Mouse (Mus musculus) heart, embryonic 14.5 days (tissue): ENCODE measurements around the gene Rin1. TPM values are rescaled to one million over a fixed set of nuclear protein-coding genes. Genes with fewer than 3 reads are reported as not detected.
"Not testable (repeated sequence)": the region's sequence is repeated elsewhere in the genome, so short reads cannot be mapped to it uniquely, and the experiment has no call there.

ENCODE experiments used
- ATAC-seq: fragments of 200-750 bp; cut with Nextera tagmentation; 2 replicates; pipeline ENCODE4 v1.8.0; 2017; ENCODE audit warnings: low read depth, moderate TSS enrichment; ENCODE audit not compliant: insufficient number of reproducible peaks, insufficient read depth, low FRiP score
- H3K27ac ChIP-seq, 2 experiments: fragments of 200-500 bp in 1 of 2; fragments of 300-500 bp in 1 of 2; sonication (generic) in 1 of 2; replicated peaks in 1 of 2; 2 replicates each; pipeline ENCODE4 v1.5.1; 2012 to 2014; ENCODE audit warnings: low read depth in 2 of 2, low read length in 2 of 2, control low read depth in 1 of 2, mild to moderate bottlenecking in 1 of 2, mixed read lengths in 1 of 2; ENCODE audit not compliant: control insufficient read depth in 1 of 2, insufficient read depth in 1 of 2
- H3K27me3 ChIP-seq: fragments of 300-500 bp; sonication (generic); 2 replicates; pipeline ENCODE4 v1.6.1; 2014; ENCODE audit warnings: mild to moderate bottlenecking, low read length, control low read depth; ENCODE audit not compliant: control insufficient read depth, insufficient read depth
- H3K36me3 ChIP-seq: fragments of 300-500 bp; sonication (generic); 2 replicates; pipeline ENCODE4 v1.6.1; 2014; ENCODE audit warnings: mild to moderate bottlenecking, control low read depth, low read length, mixed read lengths; ENCODE audit not compliant: control insufficient read depth, insufficient read depth
- H3K4me1 ChIP-seq, 2 experiments: fragments of 200-500 bp in 1 of 2; fragments of 300-500 bp in 1 of 2; sonication (generic) in 1 of 2; 2 replicates each; pipeline ENCODE4 v1.6.1; 2012 to 2014; ENCODE audit warnings: low read length in 2 of 2, control low read depth in 1 of 2, mixed read lengths in 1 of 2; ENCODE audit not compliant: control insufficient read depth in 2 of 2, insufficient read depth in 2 of 2
- H3K4me2 ChIP-seq: fragments of 300-500 bp; sonication (generic); 2 replicates; pipeline ENCODE4 v1.6.1; 2014; ENCODE audit warnings: mild to moderate bottlenecking, low read length
- H3K4me3 ChIP-seq, 2 experiments: fragments of 200-500 bp in 1 of 2; fragments of 300-500 bp in 1 of 2; sonication (generic) in 1 of 2; 2 replicates each; pipeline ENCODE4 v1.5.1; 2012 to 2014; ENCODE audit warnings: low read length in 2 of 2, mild to moderate bottlenecking in 2 of 2, control low read depth in 1 of 2, low read depth in 1 of 2, moderate library complexity in 1 of 2; ENCODE audit not compliant: control insufficient read depth in 1 of 2, insufficient read depth in 1 of 2
- H3K9ac ChIP-seq: fragments of 300-500 bp; sonication (generic); 2 replicates; pipeline ENCODE4 v1.6.1; 2014; ENCODE audit warnings: mild to moderate bottlenecking, low read length
- H3K9me3 ChIP-seq: fragments of 300-500 bp; sonication (generic); 2 replicates; pipeline ENCODE4 v1.6.1; 2016; ENCODE audit warnings: low read length, control low read depth; ENCODE audit not compliant: control insufficient read depth
- WGBS: fragments of 180-500 bp; shearing (Covaris S2); extraction: QIAGEN DNeasy Blood & Tissue Kit; methylation state at CpG from one replicate; pipeline ENCODE4 v1.1.7; 2014; 5-methylcytosine and 5-hydroxymethylcytosine counted together
- polyA plus RNA-seq: library from polyadenylated mRNA; unstranded; fragments of >200 nt; fragmentation: Nextera tagmentation; extraction: Ambion mirVana; gene quantifications from 2 replicates; pipeline ENCODE4 v1.2.1, GENCODE M21; 2014

Gene Rin1
- polyA plus RNA-seq, 1 experiment from 2014 or later: 1.9 TPM

GRCm38 (mm10) chr19:5082596-5082995 lies 32.3 kb downstream of the Rin1 start:
- Histone ChIP-seq H3K27ac (no peak overlapping the region), H3K9me3 (no peaks in the 10 kb centered on the region), H3K4me2 (no peak overlapping the region), H3K27me3 (peaks cover 63% of the 10 kb centered on the region), H3K4me1 (peaks cover 10 to 13% of the 10 kb centered on the region in 2 experiments), H3K9ac (no peak overlapping the region), H3K36me3 (no peaks in the 10 kb centered on the region), H3K4me3 (no peak overlapping the region)
- no peak for ATAC-seq
- WGBS: 51% methylated on average over 24 of the region's 24 CpGs

GRCm38 (mm10) chr19:5083961-5084833 lies 33.9 kb downstream of the Rin1 start:
- 68% methylated on average over 3 of the region's 3 CpGs for WGBS
- no peak for ATAC-seq

GRCm38 (mm10) chr19:5084834-5085144 lies 34.5 kb downstream of the Rin1 start:
- Histone ChIP-seq H3K9ac (peak overlapping the region; percentile 55; the same call in 1 of the 2 replicates), H3K4me1 (peaks cover 15 to 20% of the 10 kb centered on the region in 2 experiments), H3K4me2 (peak overlapping the region; percentile 89), H3K27me3 (peaks cover 61% of the 10 kb centered on the region), H3K36me3 (peaks cover 4% of the 10 kb centered on the region; the same call in 1 of the 2 replicates), H3K9me3 (no peaks in the 10 kb centered on the region), H3K4me3 (peak overlapping the region; percentile 51 to 54), H3K27ac (no peak overlapping the region)
- 4% methylated on average over 15 of the region's 15 CpGs for WGBS
- ATAC-seq: no peak

More at GRCm38 (mm10) chr19:5083961-5084833, 33.9 kb downstream of the Rin1 start:
- Histone ChIP-seq H3K36me3 (no peaks in the 10 kb centered on the region), H3K27ac (no peak overlapping the region), H3K9ac (no peak overlapping the region), H3K4me3 (peak overlapping the region; percentile 51 to 54; a peak in 2 of 4 replicates), H3K4me2 (no peak overlapping the region), H3K27me3 (peaks cover 63% of the 10 kb centered on the region), H3K9me3 (no peaks in the 10 kb centered on the region), H3K4me1 (peaks cover 13 to 18% of the 10 kb centered on the region in 2 experiments)

- no peaks in the 10 kb centered on the region for H3K9me3 ChIP-seq
- WGBS: under 1% methylated on average over 63 of the region's 69 CpGs
- H3K9ac ChIP-seq: peak within 1 kb of the TSS; percentile 55; the same call in 1 of the 2 replicates
- peaks cover 56% of the 10 kb centered on the region for H3K27me3 ChIP-seq
- H3K36me3 ChIP-seq: peaks cover 9% of the 10 kb centered on the region
- no peak for ATAC-seq
- H3K27ac ChIP-seq: no peak within 1 kb of the TSS
- H3K4me3 ChIP-seq: peak within 1 kb of the TSS; percentile 51 to 54
- peaks cover 15 to 20% of the 10 kb centered on the region in 2 experiments for H3K4me1 ChIP-seq
- H3K4me2 ChIP-seq: peak within 1 kb of the TSS; percentile 89
Measured at GRCm38 (mm10) chr19:5085145-5085863, 35.0 kb downstream of the Rin1 start, which contains the start of gene Tmem151a. Gene Tmem151a, minus strand, starts transcription at chr19:5085531.

- H3K4me1 ChIP-seq: peaks cover 15 to 20% of the 10 kb centered on the region in 2 experiments
- H3K9me3 ChIP-seq, H3K4me3 ChIP-seq, H3K4me2 ChIP-seq, ATAC-seq, H3K27ac ChIP-seq, H3K9ac ChIP-seq: not testable (repeated sequence)
- peaks cover 21% of the 10 kb centered on the region for H3K36me3 ChIP-seq
- H3K27me3 ChIP-seq: peaks cover 48% of the 10 kb centered on the region
- WGBS: 48% methylated on average over 4 of the region's 4 CpGs
Measured at GRCm38 (mm10) chr19:5086533-5086932, 36.3 kb downstream of the Rin1 start.

- Histone ChIP-seq H3K9ac (peak within 1 kb of the TSS; percentile 85), H3K36me3 (peaks cover 37% of the 10 kb centered on the region), H3K4me1 (peaks cover 15 to 20% of the 10 kb centered on the region in 2 experiments), H3K27me3 (peaks cover 33% of the 10 kb centered on the region), H3K27ac (peak within 1 kb of the TSS; percentile 53 to 75), H3K4me3 (peak within 1 kb of the TSS; percentile 67 to 78), H3K4me2 (peak within 1 kb of the TSS; percentile 74), H3K9me3 (no peaks in the 10 kb centered on the region)
- peak; percentile 87 for ATAC-seq
- WGBS: under 1% methylated on average over 58 of the region's 58 CpGs
Measured at GRCm38 (mm10) chr19:5087884-5088728, 37.8 kb downstream of the Rin1 start, which contains the start of gene Yif1a. Gene Yif1a, plus strand, starts transcription at chr19:5088538.

- Histone ChIP-seq H3K27ac (no peak overlapping the region), H3K4me2 (peak overlapping the region; percentile 74), H3K27me3 (peaks cover 20% of the 10 kb centered on the region), H3K4me3 (peak overlapping the region; percentile 67 to 78), H3K9ac (peak overlapping the region; percentile 85), H3K4me1 (peaks cover 18 to 28% of the 10 kb centered on the region in 2 experiments), H3K9me3 (no peaks in the 10 kb centered on the region), H3K36me3 (peaks cover 39% of the 10 kb centered on the region)
- no peak for ATAC-seq
- 91% methylated on average over 4 of the region's 4 CpGs for WGBS
Measured at GRCm38 (mm10) chr19:5089324-5089723, 39.0 kb downstream of the Rin1 start.
